Mouse (Mus musculus) heart, embryonic 12.5 days (tissue): ENCODE measurements around the gene Dpp4. TPM values are rescaled to one million over a fixed set of nuclear protein-coding genes. Genes with fewer than 3 reads are reported as not detected.

ENCODE experiments used
- ATAC-seq: fragments of 200-750 bp; cut with Nextera tagmentation; 2 replicates; pipeline ENCODE4 v1.8.0; 2017; ENCODE audit warnings: moderate TSS enrichment, moderate library complexity; ENCODE audit not compliant: insufficient number of reproducible peaks, low FRiP score
- H3K27ac ChIP-seq: fragments of 300-500 bp; sonication (generic); 2 replicates; pipeline ENCODE4 v1.5.1; 2016; ENCODE audit warnings: mild to moderate bottlenecking, moderate library complexity; ENCODE audit not compliant: poor library complexity, severe bottlenecking
- H3K27me3 ChIP-seq: fragments of 300-500 bp; sonication (generic); replicated peaks from 2 replicates; pipeline ENCODE4 v1.6.1; 2016; ENCODE audit warnings: mild to moderate bottlenecking, moderate library complexity
- H3K36me3 ChIP-seq: fragments of 300-500 bp; sonication (generic); 2 replicates; pipeline ENCODE4 v1.6.1; 2016; ENCODE audit warnings: mild to moderate bottlenecking, moderate library complexity
- H3K4me1 ChIP-seq: fragments of 300-500 bp; sonication (generic); replicated peaks from 2 replicates; pipeline ENCODE4 v1.6.1; 2016; ENCODE audit warnings: mild to moderate bottlenecking
- H3K4me2 ChIP-seq: fragments of 300-500 bp; sonication (generic); 2 replicates; pipeline ENCODE4 v1.6.1; 2016; ENCODE audit warnings: mild to moderate bottlenecking, moderate library complexity
- H3K4me3 ChIP-seq: fragments of 300-500 bp; sonication (generic); 2 replicates; pipeline ENCODE4 v1.5.1; 2016; ENCODE audit warnings: mild to moderate bottlenecking
- H3K9ac ChIP-seq: fragments of 300-500 bp; sonication (generic); 2 replicates; pipeline ENCODE4 v1.6.1; 2016; ENCODE audit warnings: mild to moderate bottlenecking, moderate library complexity
- H3K9me3 ChIP-seq: fragments of 300-500 bp; sonication (generic); replicated peaks from 2 replicates; pipeline ENCODE4 v1.6.1; 2016; ENCODE audit warnings: mild to moderate bottlenecking, moderate library complexity
- WGBS: fragments of 180-500 bp; shearing (Covaris S2); methylation state at CpG from one replicate; pipeline ENCODE4 v1.1.7; 2016; 5-methylcytosine and 5-hydroxymethylcytosine counted together
- polyA plus RNA-seq: library from polyadenylated mRNA; unstranded; fragments of >200 nt; fragmentation: Nextera tagmentation; extraction: Ambion mirVana; gene quantifications from 2 replicates; pipeline ENCODE4 v1.2.1, GENCODE M21; 2016

Gene Dpp4
- polyA plus RNA-seq, 1 experiment from 2014 or later, result 19.9 TPM

DNA sequence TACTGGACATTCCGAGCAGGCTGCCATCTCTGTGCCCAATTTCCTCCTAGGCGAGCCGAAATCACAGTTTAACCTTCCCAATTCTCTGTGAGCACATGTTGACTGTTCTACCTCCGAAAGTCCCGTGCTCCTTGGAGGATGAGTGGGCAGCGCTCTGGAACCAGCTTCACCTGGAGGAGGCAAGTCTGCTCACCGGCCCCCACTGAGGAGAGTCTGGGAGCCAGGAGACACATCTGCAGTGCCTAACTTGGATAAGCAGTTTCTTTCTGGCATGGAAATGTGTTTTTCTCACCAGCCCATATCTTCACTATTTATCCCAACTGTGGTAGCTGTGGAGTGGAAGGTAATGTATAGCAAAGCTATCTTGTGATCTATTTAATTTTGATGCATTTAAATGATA is 54.8 kb downstream of the Dpp4 start:
- H3K36me3 ChIP-seq, result no peaks in the 10 kb centered on the region
- 76% methylated on average over 7 of the region's 7 CpGs for WGBS
- no peak overlapping the region for H3K4me2 ChIP-seq
- H3K4me3 ChIP-seq, result no peak overlapping the region
- ATAC-seq, result no peak
- H3K4me1 ChIP-seq, result no peaks in the 10 kb centered on the region
- H3K9ac ChIP-seq, result no peak overlapping the region
- no peaks in the 10 kb centered on the region for H3K27me3 ChIP-seq
- H3K27ac ChIP-seq, result no peak overlapping the region
- H3K9me3 ChIP-seq, result no peaks in the 10 kb centered on the region

DNA sequence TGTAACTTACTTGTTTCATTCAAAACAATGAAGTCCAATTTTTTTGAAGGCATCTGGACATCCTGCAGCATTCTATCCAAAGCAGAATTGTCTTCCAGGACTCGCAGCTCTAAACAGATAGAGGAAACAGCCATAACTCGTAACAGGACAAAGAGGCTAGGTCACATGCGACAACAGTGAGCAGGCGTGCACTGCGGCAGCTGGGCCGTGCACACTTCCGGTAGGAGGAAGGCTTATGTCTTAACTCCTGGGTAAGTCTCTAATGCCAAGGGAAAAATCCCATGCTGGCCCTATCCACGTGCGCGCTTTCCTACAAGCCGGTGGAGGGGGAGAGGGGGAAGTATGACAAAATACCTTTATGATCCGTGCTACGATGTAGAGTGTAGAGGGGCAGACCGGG is 55.4 kb downstream of the Dpp4 start:
- ATAC-seq, result no peak
- no peaks in the 10 kb centered on the region for H3K27me3 ChIP-seq
- no peak overlapping the region for H3K4me2 ChIP-seq
- H3K4me3 ChIP-seq, result no peak overlapping the region
- H3K9me3 ChIP-seq, result no peaks in the 10 kb centered on the region
- no peak overlapping the region for H3K9ac ChIP-seq
- no peaks in the 10 kb centered on the region for H3K4me1 ChIP-seq
- no peak overlapping the region for H3K27ac ChIP-seq
- H3K36me3 ChIP-seq, result no peaks in the 10 kb centered on the region
- 81% methylated on average over 14 of the region's 14 CpGs for WGBS

DNA sequence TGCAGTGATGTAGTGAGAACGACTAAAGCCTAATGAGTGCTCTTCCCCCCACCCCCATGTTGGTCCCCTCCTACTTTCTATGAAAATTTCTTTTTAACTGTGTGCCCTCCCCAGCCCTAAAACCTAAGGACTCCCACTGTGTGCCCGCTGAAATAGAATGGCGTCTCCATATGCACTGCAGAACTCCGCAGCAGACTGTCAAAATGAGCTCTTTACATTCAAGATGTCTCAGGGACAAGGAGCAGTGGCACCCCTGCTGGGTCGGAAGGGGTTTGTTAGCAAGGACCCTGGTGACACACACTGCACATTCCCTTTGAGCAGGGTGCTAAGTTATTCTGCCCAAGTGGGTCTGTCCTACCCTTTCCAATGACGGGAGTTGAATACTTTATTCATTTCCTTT is 56.3 kb downstream of the Dpp4 start:
- no peak overlapping the region for H3K27ac ChIP-seq

DNA sequence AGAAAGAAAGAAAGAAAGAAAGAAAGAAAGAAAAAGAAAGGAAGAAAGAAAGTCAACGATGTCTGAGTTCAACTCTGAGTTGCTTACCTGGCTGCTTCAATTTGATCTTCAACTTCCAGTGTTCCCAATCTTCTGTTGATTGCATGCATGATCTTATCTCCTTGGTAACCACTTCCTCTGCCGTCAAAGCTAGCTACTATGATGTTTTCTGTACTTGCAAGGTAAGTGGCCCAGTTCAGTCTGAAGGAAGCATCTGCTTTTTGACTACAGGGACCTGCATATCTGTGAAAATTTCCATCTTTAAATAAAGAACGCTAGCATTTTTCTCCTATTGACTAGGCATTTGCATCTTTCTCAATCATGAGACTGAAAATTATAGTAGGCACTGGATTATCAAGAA is 60.0 kb downstream of the Dpp4 start:
- ATAC-seq, result no peak
- WGBS, result 74% methylated on average over 3 of the region's 3 CpGs
- no peak overlapping the region for H3K4me2 ChIP-seq

More for the DNA sequence above, 56.3 kb downstream of the Dpp4 start:
- no peaks in the 10 kb centered on the region for H3K9me3 ChIP-seq
- no peaks in the 10 kb centered on the region for H3K36me3 ChIP-seq
- H3K9ac ChIP-seq, result no peak overlapping the region
- no peak for ATAC-seq
- WGBS, result 55% methylated on average over 6 of the region's 6 CpGs
- H3K4me1 ChIP-seq, result no peaks in the 10 kb centered on the region
- no peaks in the 10 kb centered on the region for H3K27me3 ChIP-seq
- no peak overlapping the region for H3K4me3 ChIP-seq
- no peak overlapping the region for H3K4me2 ChIP-seq

DNA sequence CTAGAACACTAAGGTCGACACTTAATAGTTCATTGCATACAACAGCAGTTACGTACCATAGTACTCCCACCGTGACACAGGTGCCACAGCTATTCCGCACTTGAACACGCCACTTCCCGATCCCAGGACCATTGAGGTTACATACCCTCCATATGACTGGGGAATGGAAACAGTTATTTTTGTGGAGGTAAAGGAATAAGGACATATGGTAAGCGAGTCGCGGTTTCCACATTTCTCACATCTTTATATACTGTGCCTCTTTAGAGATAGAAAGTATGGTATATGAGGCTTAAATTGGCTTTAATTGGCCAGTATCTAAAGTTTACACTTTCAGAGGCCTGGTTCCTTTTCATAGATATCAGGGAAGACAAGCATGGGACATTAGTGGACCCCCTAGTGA is 64.3 kb downstream of the Dpp4 start:
- no peak overlapping the region for H3K4me2 ChIP-seq
- no peaks in the 10 kb centered on the region for H3K9me3 ChIP-seq
- no peak overlapping the region for H3K4me3 ChIP-seq
- 91% methylated on average over 9 of the region's 9 CpGs for WGBS
- H3K27me3 ChIP-seq, result no peaks in the 10 kb centered on the region
- no peak overlapping the region for H3K27ac ChIP-seq
- H3K4me1 ChIP-seq, result no peaks in the 10 kb centered on the region
- no peak overlapping the region for H3K9ac ChIP-seq
- H3K36me3 ChIP-seq, result no peaks in the 10 kb centered on the region
- no peak for ATAC-seq

More for the DNA sequence above, 60.0 kb downstream of the Dpp4 start:
- H3K9ac ChIP-seq, result no peak overlapping the region
- no peaks in the 10 kb centered on the region for H3K4me1 ChIP-seq
- no peaks in the 10 kb centered on the region for H3K36me3 ChIP-seq
- no peaks in the 10 kb centered on the region for H3K9me3 ChIP-seq
- H3K4me3 ChIP-seq, result no peak overlapping the region
- no peaks in the 10 kb centered on the region for H3K27me3 ChIP-seq
- H3K27ac ChIP-seq, result no peak overlapping the region

DNA sequence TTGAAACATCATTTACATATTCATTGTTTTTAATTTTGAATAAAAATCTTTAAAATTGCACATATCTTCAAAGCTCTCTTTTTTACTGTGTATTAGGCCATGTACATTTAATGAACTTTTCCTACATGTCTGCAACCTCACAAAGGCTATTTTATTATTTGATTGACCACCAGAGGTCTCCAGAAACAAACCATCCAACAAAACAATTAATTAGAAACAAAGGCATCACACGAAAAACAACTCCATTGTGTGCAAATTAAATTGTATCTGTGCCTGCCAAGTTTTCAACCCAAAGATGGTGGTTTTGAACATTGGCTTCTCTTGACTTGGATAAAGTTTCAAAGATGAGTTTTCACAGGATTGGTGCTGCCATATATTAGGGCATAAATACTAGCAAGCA is 65.3 kb downstream of the Dpp4 start:
- H3K4me1 ChIP-seq, result no peaks in the 10 kb centered on the region
- no peaks in the 10 kb centered on the region for H3K27me3 ChIP-seq
- H3K36me3 ChIP-seq, result no peaks in the 10 kb centered on the region
- ATAC-seq, result no peak
- no peak overlapping the region for H3K27ac ChIP-seq
- WGBS, result 21% methylated on average over 1 of the region's 1 CpGs
- H3K4me2 ChIP-seq, result no peak overlapping the region
- H3K9ac ChIP-seq, result no peak overlapping the region
- H3K4me3 ChIP-seq, result no peak overlapping the region
- no peaks in the 10 kb centered on the region for H3K9me3 ChIP-seq

DNA sequence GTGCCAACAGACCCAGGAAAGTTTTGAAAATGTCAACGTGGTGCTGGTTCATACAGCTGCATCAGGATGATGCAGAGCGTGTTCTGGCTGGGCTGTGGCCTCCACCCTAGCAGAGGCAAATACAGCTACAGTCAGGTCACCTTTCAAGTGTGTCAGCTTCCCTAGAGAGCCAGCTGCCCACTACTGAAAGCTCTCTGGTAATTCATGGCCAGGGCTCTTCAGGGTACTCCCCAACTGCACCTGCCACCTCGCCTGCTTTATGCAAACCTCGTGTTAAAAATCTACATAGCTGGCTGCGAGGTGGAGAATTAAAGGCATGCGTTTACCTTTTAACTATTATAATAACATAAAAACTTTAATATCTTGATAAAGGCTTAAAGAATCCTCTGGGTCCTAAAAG is 67.7 kb downstream of the Dpp4 start:
- H3K4me3 ChIP-seq, result no peak overlapping the region
- H3K27ac ChIP-seq, result no peak overlapping the region
- H3K27me3 ChIP-seq, result no peaks in the 10 kb centered on the region; the same call in 1 of the 2 replicates
- H3K9me3 ChIP-seq, result no peaks in the 10 kb centered on the region
- H3K36me3 ChIP-seq, result no peaks in the 10 kb centered on the region
- no peaks in the 10 kb centered on the region for H3K4me1 ChIP-seq
- 63% methylated on average over 6 of the region's 6 CpGs for WGBS
- H3K9ac ChIP-seq, result no peak overlapping the region
- H3K4me2 ChIP-seq, result no peak overlapping the region
- ATAC-seq, result no peak

DNA sequence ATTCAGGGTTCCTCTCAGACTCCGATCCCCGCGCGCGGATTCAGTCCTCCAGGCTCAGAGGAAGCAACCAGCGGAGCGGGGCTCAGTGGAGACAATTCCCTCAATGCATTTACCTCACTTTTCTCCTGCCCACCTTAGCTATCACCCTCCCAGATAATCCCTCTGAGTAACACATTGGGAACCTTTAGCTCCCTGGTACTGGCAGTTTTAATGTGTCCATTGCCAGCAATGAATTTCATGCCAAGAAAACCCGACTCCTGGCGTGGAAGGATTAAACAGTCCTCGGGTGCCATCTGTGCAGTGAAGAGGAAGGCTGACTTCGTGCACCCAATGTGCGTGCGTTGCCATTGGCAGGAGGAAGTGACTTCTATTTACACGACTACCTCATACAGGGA is 70.3 kb downstream of the Dpp4 start:
- 48% methylated on average over 14 of the region's 14 CpGs for WGBS
- Histone ChIP-seq H3K27me3 (no peaks in the 10 kb centered on the region; the same call in 1 of the 2 replicates), H3K9me3 (no peaks in the 10 kb centered on the region), H3K27ac (no peak overlapping the region), H3K4me3 (no peak overlapping the region), H3K36me3 (no peaks in the 10 kb centered on the region), H3K4me2 (peak overlapping the region; percentile 28; the same call in 1 of the 2 replicates), H3K9ac (no peak overlapping the region), H3K4me1 (no peaks in the 10 kb centered on the region)
- no peak for ATAC-seq

DNA sequence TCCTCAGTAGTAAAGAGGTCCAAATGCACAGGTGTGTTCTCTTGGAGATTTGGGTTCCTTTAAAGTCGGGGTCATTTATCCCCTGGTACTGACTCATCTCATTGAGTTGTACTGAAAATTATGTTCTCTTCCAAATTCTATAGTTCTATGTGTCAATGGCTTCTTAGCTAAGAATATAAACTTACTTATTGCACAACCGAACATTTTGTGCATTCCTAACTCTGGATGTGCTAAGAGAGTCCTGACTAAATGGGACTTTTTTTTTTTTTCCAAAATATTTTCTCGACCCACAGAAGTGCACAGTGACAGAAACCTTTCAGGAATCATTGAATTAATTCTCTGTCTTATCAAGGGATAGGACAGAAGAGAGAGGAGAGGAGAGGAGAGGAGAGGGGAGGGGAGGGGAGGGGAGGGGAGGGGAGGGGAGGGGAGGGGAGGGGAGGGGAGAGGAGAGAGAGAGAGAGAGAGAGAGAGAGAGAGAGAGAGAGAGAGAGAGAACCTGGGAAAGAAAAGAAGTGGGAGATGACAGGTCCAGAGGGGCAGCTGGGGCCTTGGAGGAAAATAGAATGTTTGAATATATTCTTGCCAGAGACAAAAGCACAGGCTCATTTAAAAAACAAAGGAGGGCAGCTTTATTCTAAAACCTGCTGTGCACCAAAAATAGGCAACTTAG is 70.8 kb downstream of the Dpp4 start:
- 61% methylated on average over 3 of the region's 3 CpGs for WGBS

DNA sequence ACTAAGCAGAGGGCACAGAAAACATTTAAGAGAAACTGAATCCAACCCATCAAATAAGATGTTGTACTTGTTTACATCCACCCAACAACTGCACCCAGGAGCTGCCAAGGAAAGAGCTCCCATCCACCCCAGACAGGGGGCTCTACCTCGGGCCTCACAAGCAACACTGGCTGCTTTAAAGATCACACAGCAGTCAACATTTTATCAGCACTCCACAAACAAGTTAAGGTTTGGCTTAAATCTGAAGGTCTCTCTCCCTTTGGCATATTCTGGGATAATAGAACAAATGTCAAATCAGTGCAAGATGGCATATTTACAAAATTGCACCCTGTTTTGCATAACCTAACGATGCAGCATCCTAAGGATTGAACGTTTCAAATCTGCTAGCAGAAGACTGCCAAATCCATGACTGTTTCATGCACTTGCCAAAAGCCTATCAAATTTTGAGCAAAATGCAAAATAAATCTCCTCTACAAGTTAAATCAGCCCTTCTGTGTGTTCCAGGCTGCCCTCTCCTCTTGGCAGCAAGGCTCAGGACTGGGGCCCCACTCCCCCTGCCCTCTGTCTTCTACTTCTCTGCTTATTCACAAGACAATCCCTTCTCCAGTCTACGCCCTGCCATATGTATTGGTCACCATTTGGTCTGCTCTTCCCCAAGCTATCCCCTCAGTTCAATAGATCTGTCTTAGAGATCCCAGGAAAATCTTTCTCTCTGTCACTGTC is 72.6 kb downstream of the Dpp4 start:
- Histone ChIP-seq H3K4me1 (no peaks in the 10 kb centered on the region), H3K4me3 (no peak overlapping the region), H3K4me2 (no peak overlapping the region), H3K9ac (no peak overlapping the region), H3K27ac (no peak overlapping the region), H3K36me3 (no peaks in the 10 kb centered on the region), H3K27me3 (no peaks in the 10 kb centered on the region; the same call in 1 of the 2 replicates), H3K9me3 (no peaks in the 10 kb centered on the region)
- no peak for ATAC-seq
- 75% methylated on average over 4 of the region's 4 CpGs for WGBS

More for the DNA sequence above, 70.8 kb downstream of the Dpp4 start:
- Histone ChIP-seq H3K4me3 (no peak overlapping the region), H3K9me3 (no peaks in the 10 kb centered on the region), H3K27me3 (no peaks in the 10 kb centered on the region; the same call in 1 of the 2 replicates), H3K4me2 (peak overlapping the region; percentile 28; the same call in 1 of the 2 replicates), H3K9ac (no peak overlapping the region), H3K36me3 (no peaks in the 10 kb centered on the region), H3K4me1 (no peaks in the 10 kb centered on the region), H3K27ac (no peak overlapping the region)
- no peak for ATAC-seq

DNA sequence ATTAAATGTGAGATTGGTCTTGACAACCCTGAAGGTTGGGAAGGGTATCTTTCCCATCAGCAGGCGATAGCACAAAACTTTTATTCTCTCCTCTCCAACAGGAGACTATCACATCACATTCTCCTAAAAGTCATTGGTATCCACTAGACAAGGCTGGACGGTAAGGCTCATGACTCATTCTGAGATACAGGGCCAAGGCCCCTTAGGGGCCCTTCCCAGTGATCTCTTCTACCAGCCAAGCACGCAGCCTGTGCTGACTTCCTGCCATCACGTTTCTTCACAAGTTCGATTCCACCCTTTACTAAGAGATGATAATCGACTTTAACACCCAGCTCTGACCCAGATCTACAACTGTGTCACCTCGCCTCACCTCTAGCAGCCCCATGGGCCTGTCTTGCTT is 74.9 kb downstream of the Dpp4 start:
- H3K27ac ChIP-seq, result no peak overlapping the region
- WGBS, result 72% methylated on average over 7 of the region's 7 CpGs

More for the DNA sequence above, 74.9 kb downstream of the Dpp4 start:
- H3K4me2 ChIP-seq, result no peak overlapping the region
- no peak overlapping the region for H3K4me3 ChIP-seq
- no peak overlapping the region for H3K9ac ChIP-seq
- H3K9me3 ChIP-seq, result no peaks in the 10 kb centered on the region
- H3K27me3 ChIP-seq, result no peaks in the 10 kb centered on the region; the same call in 1 of the 2 replicates
- H3K4me1 ChIP-seq, result no peaks in the 10 kb centered on the region
- no peaks in the 10 kb centered on the region for H3K36me3 ChIP-seq
- ATAC-seq, result no peak
